14 mouse cellular contexts compared by ENCODE assay signal in genomic region chr13:9194656-9195055, GRCm38 (mm10).
DNase-seq lines count a peak whose midpoint lies in the region; ATAC-seq and TF ChIP-seq lines count a peak whose summit lies in the region.
"Had no signal": no experiment of that assay in that cellular context is flagged by ENCODE, and none has a peak within 500 bp of the region (broad histone marks: within the 10 kb centered on the region; RNA-seq: fewer than 3 reads in every experiment).

No protein-coding gene starts in this region.

- H3K4me1 ChIP-seq in heart, adult 2 months (ENCODE audit: control insufficient read depth, insufficient read depth, low read length), result peaks cover 4% of the 10 kb centered on the region
- H3K4me1 ChIP-seq in midbrain, embryonic 11.5 days (ENCODE audit: control insufficient read depth, insufficient read depth, low read length), result peaks cover 5% of the 10 kb centered on the region; the same call in 1 of the 2 replicates
- peaks cover 10% of the 10 kb centered on the region for H3K4me1 ChIP-seq in midbrain, embryonic 13.5 days (replicated peaks)
- H3K4me1 ChIP-seq in bone marrow macrophage, adult 2 months (ENCODE audit: control insufficient read depth, insufficient read depth, low read length), result peaks cover 21% of the 10 kb centered on the region
- 0 out of 2 replicates have a peak, but pooled peaks cover 3% of the 10 kb centered on the region for H3K4me1 ChIP-seq in stomach, postnatal 0 days (replicated peaks; ENCODE audit: control insufficient read depth, insufficient read depth)
- H3K4me1 ChIP-seq: liver, embryonic 15.5 days had no signal

- H3K4me3 ChIP-seq in heart, adult 2 months, result no peak overlapping the region
- H3K4me3 ChIP-seq in midbrain, embryonic 11.5 days (ENCODE audit: low read depth, low read length), result no peak overlapping the region
- no peak overlapping the region for H3K4me3 ChIP-seq in midbrain, embryonic 13.5 days (replicated peaks)
- H3K4me3 ChIP-seq in bone marrow macrophage, adult 2 months (ENCODE audit: insufficient read depth, low read length), result no peak overlapping the region
- H3K4me3 ChIP-seq in stomach, postnatal 0 days (ENCODE audit: low read depth, low read length), result no peak overlapping the region
- H3K4me3 ChIP-seq: liver, embryonic 15.5 days; midbrain, embryonic 15.5 days; stomach, embryonic 15.5 days had no signal

- ATAC-seq in midbrain, embryonic 11.5 days (ENCODE audit: low FRiP score), result no peak
- ATAC-seq in midbrain, embryonic 13.5 days, result no peak
- ATAC-seq in stomach, postnatal 0 days (ENCODE audit: low FRiP score, low TSS enrichment), result no peak
- no peak for ATAC-seq in inflammation-experienced regulatory T-cells, adult 6 months
- ATAC-seq: midbrain, embryonic 15.5 days had no signal

- H3K4me2 ChIP-seq in midbrain, embryonic 11.5 days, result no peak overlapping the region
- H3K4me2 ChIP-seq in midbrain, embryonic 13.5 days (replicated peaks), result no peak overlapping the region
- no peak overlapping the region for H3K4me2 ChIP-seq in stomach, postnatal 0 days (replicated peaks; ENCODE audit: low read depth)
- H3K4me2 ChIP-seq: liver, embryonic 15.5 days; midbrain, embryonic 15.5 days; stomach, embryonic 15.5 days had no signal

- H3K27me3 ChIP-seq in heart, adult 2 months (ENCODE audit: control insufficient read depth, insufficient read depth, low read length), result no peaks in the 10 kb centered on the region
- H3K27me3 ChIP-seq in midbrain, embryonic 11.5 days (ENCODE audit: control insufficient read depth, insufficient read depth, low read length), result no peaks in the 10 kb centered on the region
- no peaks in the 10 kb centered on the region for H3K27me3 ChIP-seq in midbrain, embryonic 13.5 days
- H3K27me3 ChIP-seq in stomach, postnatal 0 days (ENCODE audit: control insufficient read depth, insufficient read depth, low read length), result no peaks in the 10 kb centered on the region
- H3K27me3 ChIP-seq: liver, embryonic 15.5 days; midbrain, embryonic 15.5 days; stomach, embryonic 15.5 days had no signal

- 73% methylated on average over 4 of the region's 4 CpGs for WGBS in heart, adult 2 months
- WGBS in midbrain, embryonic 11.5 days, result 92% methylated on average over 4 of the region's 4 CpGs
- WGBS in midbrain, embryonic 13.5 days, result 91% methylated on average over 4 of the region's 4 CpGs
- WGBS in stomach, postnatal 0 days, result 75% methylated on average over 4 of the region's 4 CpGs

- TF ChIP-seq CTCF in heart, adult 2 months (IDR thresholded peaks at IDR 0.05), result peak; percentile 38
- TF ChIP-seq CTCF in bone marrow macrophage, adult 2 months (IDR thresholded peaks at IDR 0.05; ENCODE audit: low read depth, low read length), result 0 out of 2 replicates have a peak, but pooled peaks have one; percentile 21
- TF ChIP-seq CTCF in stomach, postnatal 0 days (IDR thresholded peaks at IDR 0.05; ENCODE audit: low read depth), result peak; percentile 56

- H3K9me3 ChIP-seq in midbrain, embryonic 11.5 days (ENCODE audit: control insufficient read depth, low read length), result no peaks in the 10 kb centered on the region
- H3K9me3 ChIP-seq in midbrain, embryonic 13.5 days, result no peaks in the 10 kb centered on the region
- H3K9me3 ChIP-seq in stomach, postnatal 0 days (ENCODE audit: control insufficient read depth, low read length), result no peaks in the 10 kb centered on the region
- H3K9me3 ChIP-seq: liver, embryonic 15.5 days; midbrain, embryonic 15.5 days; stomach, embryonic 15.5 days had no signal

- no peak overlapping the region for H3K9ac ChIP-seq in heart, adult 2 months (ENCODE audit: low read depth, low read length)
- no peak overlapping the region for H3K9ac ChIP-seq in midbrain, embryonic 11.5 days (ENCODE audit: low read length)
- no peak overlapping the region for H3K9ac ChIP-seq in midbrain, embryonic 13.5 days (replicated peaks)
- H3K9ac ChIP-seq in stomach, postnatal 0 days (ENCODE audit: low read length), result no peak overlapping the region
- H3K9ac ChIP-seq: liver, embryonic 15.5 days; midbrain, embryonic 15.5 days; stomach, embryonic 15.5 days had no signal

- intact Hi-C loops in heart, adult 2 months (cut with DNase I), result no loop called here
- intact Hi-C loops in heart, postnatal 25 days (cut with DNase I), result no loop called here
- intact Hi-C loops in heart, postnatal 14 days (cut with DNase I), result no loop called here

- DNase-seq in heart, adult 2 months, result no peak
- DNase-seq in heart, postnatal 25 days (ENCODE audit: low spot score), result no peak
- DNase-seq in midbrain, embryonic 11.5 days (ENCODE audit: low spot score, missing footprints), result peak; percentile 81
- no peak for DNase-seq in stomach, postnatal 0 days (ENCODE audit: low spot score)
- no peak for DNase-seq in heart, postnatal 14 days
- DNase-seq: cerebellum, adult 11-12 months; gastrocnemius, postnatal 25 days; layer of hippocampus, postnatal 36 days had no signal

- TF ChIP-seq POLR2A in heart, adult 2 months (IDR thresholded peaks at IDR 0.05; ENCODE audit: insufficient read depth, low read depth, low read length), result no peak
- no peak for TF ChIP-seq POLR2A in bone marrow macrophage, adult 2 months (IDR thresholded peaks at IDR 0.05; ENCODE audit: borderline replicate concordance, low read depth, low read length)

- no peaks in the 10 kb centered on the region for H3K79me2 ChIP-seq in heart, adult 2 months (replicated peaks; ENCODE audit: control insufficient read depth, insufficient read depth, low read length)

- H3K27ac ChIP-seq in heart, adult 2 months, result no peak overlapping the region
- no peak overlapping the region for H3K27ac ChIP-seq in midbrain, embryonic 11.5 days (ENCODE audit: low read depth, low read length)
- H3K27ac ChIP-seq in midbrain, embryonic 13.5 days, result no peak overlapping the region
- H3K27ac ChIP-seq in bone marrow macrophage, adult 2 months (ENCODE audit: insufficient read depth, low read depth, low read length), result no peak overlapping the region
- H3K27ac ChIP-seq in stomach, postnatal 0 days (replicated peaks), result no peak overlapping the region
- H3K27ac ChIP-seq: liver, embryonic 15.5 days; midbrain, embryonic 15.5 days; stomach, embryonic 15.5 days had no signal

- no peak for TF ChIP-seq EP300 in heart, adult 2 months (IDR thresholded peaks at IDR 0.05; ENCODE audit: insufficient read depth, low read depth, low read length)
- no peak for TF ChIP-seq EP300 in stomach, postnatal 0 days (optimal IDR thresholded peaks at IDR 0.05)

- no peaks in the 10 kb centered on the region for H3K36me3 ChIP-seq in heart, adult 2 months (ENCODE audit: control insufficient read depth, insufficient read depth, low read length)
- H3K36me3 ChIP-seq in midbrain, embryonic 11.5 days (ENCODE audit: control insufficient read depth, insufficient read depth, low read length), result no peaks in the 10 kb centered on the region
- H3K36me3 ChIP-seq in midbrain, embryonic 13.5 days, result no peaks in the 10 kb centered on the region
- no peaks in the 10 kb centered on the region for H3K36me3 ChIP-seq in stomach, postnatal 0 days (ENCODE audit: control insufficient read depth, insufficient read depth, low read length)
- H3K36me3 ChIP-seq: liver, embryonic 15.5 days; midbrain, embryonic 15.5 days; stomach, embryonic 15.5 days had no signal
